Mouse (Mus musculus) heart, embryonic 15.5 days (tissue): ENCODE data around the gene Cdx2. TPM values are rescaled to one million over a fixed set of nuclear protein-coding genes. Genes with fewer than 3 reads are reported as not detected.

ENCODE experiments used
- ATAC-seq: fragments of 200-750 bp; cut with Nextera tagmentation; replicated peaks from 2 replicates; pipeline ENCODE4 v1.8.0; 2017; ENCODE audit warnings: low read depth, moderate TSS enrichment; ENCODE audit not compliant: insufficient number of reproducible peaks, insufficient read depth, low FRiP score
- H3K27ac ChIP-seq: fragments of 300-500 bp; sonication (generic); 2 replicates; pipeline ENCODE4 v1.5.1; 2015; ENCODE audit warnings: mild to moderate bottlenecking, inconsistent platforms
- H3K27me3 ChIP-seq: fragments of 300-500 bp; sonication (generic); 2 replicates; pipeline ENCODE4 v1.6.1; 2015; ENCODE audit warnings: inconsistent platforms
- H3K36me3 ChIP-seq: fragments of 300-500 bp; sonication (generic); 2 replicates; pipeline ENCODE4 v1.6.1; 2015; ENCODE audit warnings: mild to moderate bottlenecking, inconsistent platforms
- H3K4me1 ChIP-seq: fragments of 300-500 bp; sonication (generic); replicated peaks from 2 replicates; pipeline ENCODE4 v1.6.1; 2015; ENCODE audit warnings: inconsistent platforms
- H3K4me2 ChIP-seq: fragments of 300-500 bp; sonication (generic); 2 replicates; pipeline ENCODE4 v1.6.1; 2015; ENCODE audit warnings: inconsistent platforms, mild to moderate bottlenecking, moderate library complexity
- H3K4me3 ChIP-seq: fragments of 300-500 bp; sonication (generic); 2 replicates; pipeline ENCODE4 v1.5.1; 2015; ENCODE audit warnings: mild to moderate bottlenecking, inconsistent platforms
- H3K9ac ChIP-seq: fragments of 300-500 bp; sonication (generic); 2 replicates; pipeline ENCODE4 v1.6.1; 2015; ENCODE audit warnings: mild to moderate bottlenecking, inconsistent platforms
- H3K9me3 ChIP-seq: fragments of 300-500 bp; sonication (generic); replicated peaks from 2 replicates; pipeline ENCODE4 v1.6.1; 2016; ENCODE audit warnings: inconsistent platforms
- WGBS: fragments of 180-500 bp; shearing (Covaris S2); methylation state at CpG from one replicate; pipeline ENCODE4 v1.1.7; 2015; ENCODE audit warnings: mixed read lengths; 5-methylcytosine and 5-hydroxymethylcytosine counted together
- polyA plus RNA-seq: library from polyadenylated mRNA; unstranded; fragments of >200 nt; fragmentation: Nextera tagmentation; extraction: Ambion mirVana; gene quantifications from 2 replicates; pipeline ENCODE4 v1.2.1, GENCODE M21; 2015

Cdx2 gene
- polyA plus RNA-seq, 1 experiment from 2014 or later = not detected

DNA sequence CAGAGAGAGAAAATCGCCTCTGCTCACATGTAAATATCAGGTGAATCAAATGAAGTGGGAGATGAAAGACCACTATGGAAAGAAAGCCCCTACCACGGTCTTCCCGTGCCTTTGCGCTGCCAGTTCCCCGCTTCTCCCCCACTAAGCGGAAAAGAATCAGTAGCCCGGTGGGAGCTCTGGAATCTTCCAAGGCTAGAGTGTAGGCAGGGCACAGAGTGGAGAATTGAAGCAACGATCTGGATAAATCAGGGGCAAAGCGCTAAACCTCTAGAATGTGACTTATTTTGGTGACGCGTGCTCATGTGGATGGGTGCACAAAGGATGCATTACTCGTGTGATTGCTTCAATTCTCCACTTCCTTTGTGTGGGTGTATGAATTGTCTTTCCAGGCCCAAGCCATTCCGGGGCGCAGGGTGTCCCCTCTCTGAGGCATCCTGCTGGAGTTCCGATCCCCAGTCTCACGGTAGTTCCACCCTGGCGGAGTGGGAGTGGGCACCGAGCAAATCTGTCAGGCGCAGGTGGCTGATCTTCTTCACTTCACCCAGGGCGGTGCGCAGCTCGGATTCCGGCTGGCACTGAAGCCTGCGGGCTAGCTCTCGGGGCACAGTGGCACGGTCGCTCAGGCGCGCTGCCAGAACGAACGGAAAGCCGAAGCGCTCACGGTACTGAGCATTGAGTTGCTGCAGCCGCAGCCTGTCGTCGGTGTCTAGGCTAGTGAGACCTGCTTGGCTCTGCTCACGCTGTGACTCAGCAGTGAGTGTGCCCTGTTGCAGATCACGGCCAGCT, 7.8 kb upstream of the Cdx2 start:
- Histone ChIP-seq H3K4me1 (peaks cover 8% of the 10 kb centered on the region), H3K9ac (no peak overlapping the region), H3K27ac (no peak overlapping the region), H3K27me3 (peaks cover 98% of the 10 kb centered on the region), H3K4me3 (peak overlapping the region; percentile 24), H3K9me3 (no peaks in the 10 kb centered on the region), H3K4me2 (peak overlapping the region; percentile 47), H3K36me3 (no peaks in the 10 kb centered on the region)
- WGBS = 1% methylated on average over 39 of the region's 39 CpGs
- ATAC-seq = no peak

DNA sequence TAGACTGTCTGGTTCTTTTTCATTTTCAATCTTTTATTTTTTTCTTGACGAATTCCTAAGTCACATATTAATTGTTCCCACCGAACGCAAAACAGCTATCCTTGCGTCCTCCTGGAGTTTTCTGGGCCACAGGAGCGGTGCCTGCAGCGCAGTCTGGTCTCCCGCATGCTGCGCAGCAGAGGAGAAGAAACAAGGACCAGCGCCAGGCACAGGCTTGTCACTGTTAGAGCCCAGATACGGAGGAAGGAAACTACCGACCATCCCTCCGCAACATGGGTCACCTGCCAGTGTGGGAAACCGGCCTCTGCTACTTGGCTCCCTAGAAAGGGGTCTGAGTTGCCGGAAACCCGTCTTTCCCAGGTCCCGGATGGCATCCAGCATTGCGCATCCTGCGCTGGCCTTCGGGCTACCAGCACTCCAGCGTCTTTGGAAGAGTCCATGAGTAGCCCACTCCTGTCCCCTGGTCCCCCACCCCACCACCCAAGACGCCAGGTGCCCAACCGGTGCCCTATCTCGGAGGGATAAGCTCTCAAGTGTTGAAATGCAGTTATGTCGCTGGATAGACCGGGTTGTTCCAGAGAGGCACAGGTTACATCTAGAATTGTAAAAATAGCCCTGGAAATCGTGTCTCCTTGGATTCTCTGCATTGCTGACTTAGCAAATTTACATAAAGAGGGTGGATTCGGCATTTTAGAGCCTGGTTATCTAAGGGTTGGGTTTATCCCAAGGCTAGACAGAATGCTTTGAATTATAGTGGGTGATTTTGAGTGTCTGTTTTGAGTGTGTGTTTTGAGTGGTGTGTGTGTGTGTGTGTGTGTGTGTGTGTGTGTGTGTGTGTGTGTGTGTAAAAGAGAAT, 6.0 kb upstream of the Cdx2 start:
- H3K9me3 ChIP-seq = no peaks in the 10 kb centered on the region
- WGBS = 2% methylated on average over 27 of the region's 27 CpGs

GRCm38 (mm10) chr5:147309786-147310185, 2.7 kb upstream of the Cdx2 start:
- Histone ChIP-seq H3K36me3 (no peaks in the 10 kb centered on the region), H3K4me1 (peaks cover 19% of the 10 kb centered on the region), H3K4me3 (no peak overlapping the region), H3K9ac (no peak overlapping the region), H3K27ac (no peak overlapping the region), H3K27me3 (peaks cover 100% of the 10 kb centered on the region), H3K4me2 (no peak overlapping the region), H3K9me3 (no peaks in the 10 kb centered on the region)
- no peak for ATAC-seq
- 0% methylated on average over 2 of the region's 2 CpGs for WGBS

More for the DNA sequence above, 6.0 kb upstream of the Cdx2 start:
- ATAC-seq = no peak
- H3K36me3 ChIP-seq = no peaks in the 10 kb centered on the region
- H3K4me3 ChIP-seq = no peak overlapping the region
- no peak overlapping the region for H3K27ac ChIP-seq
- peaks cover 8% of the 10 kb centered on the region for H3K4me1 ChIP-seq
- H3K4me2 ChIP-seq = no peak overlapping the region
- H3K9ac ChIP-seq = no peak overlapping the region
- H3K27me3 ChIP-seq = peaks cover 100% of the 10 kb centered on the region

GRCm38 (mm10) chr5:147308451-147308850, 1.4 kb upstream of the Cdx2 start:
- peaks cover 25% of the 10 kb centered on the region for H3K4me1 ChIP-seq
- H3K4me3 ChIP-seq = no peak overlapping the region
- no peaks in the 10 kb centered on the region for H3K36me3 ChIP-seq
- no peak overlapping the region for H3K27ac ChIP-seq
- no peaks in the 10 kb centered on the region for H3K9me3 ChIP-seq
- peaks cover 100% of the 10 kb centered on the region for H3K27me3 ChIP-seq
- ATAC-seq = no peak
- no peak overlapping the region for H3K4me2 ChIP-seq
- 6% methylated on average over 9 of the region's 9 CpGs for WGBS
- no peak overlapping the region for H3K9ac ChIP-seq

GRCm38 (mm10) chr5:147307398-147307785, 322 bp upstream of the Cdx2 start:
- Histone ChIP-seq H3K4me2 (no peak overlapping the region), H3K36me3 (no peaks in the 10 kb centered on the region), H3K9ac (no peak overlapping the region), H3K27me3 (peaks cover 100% of the 10 kb centered on the region), H3K4me3 (no peak overlapping the region), H3K9me3 (no peaks in the 10 kb centered on the region), H3K27ac (no peak overlapping the region), H3K4me1 (peaks cover 25% of the 10 kb centered on the region)
- no peak for ATAC-seq
- 3% methylated on average over 12 of the region's 12 CpGs for WGBS

- 1% methylated on average over 58 of the region's 58 CpGs for WGBS
- Histone ChIP-seq H3K4me3 (peak overlapping the region; percentile 18; the same call in 1 of the 2 replicates), H3K9ac (no peak overlapping the region), H3K27me3 (peaks cover 100% of the 10 kb centered on the region), H3K27ac (no peak overlapping the region), H3K4me1 (peaks cover 25% of the 10 kb centered on the region), H3K9me3 (no peaks in the 10 kb centered on the region), H3K4me2 (peak overlapping the region; percentile 31; the same call in 1 of the 2 replicates), H3K36me3 (no peaks in the 10 kb centered on the region)
- ATAC-seq = no peak
These were observed 1.0 kb downstream of the Cdx2 start for GRCm38 (mm10) chr5:147305856-147306637.

DNA sequence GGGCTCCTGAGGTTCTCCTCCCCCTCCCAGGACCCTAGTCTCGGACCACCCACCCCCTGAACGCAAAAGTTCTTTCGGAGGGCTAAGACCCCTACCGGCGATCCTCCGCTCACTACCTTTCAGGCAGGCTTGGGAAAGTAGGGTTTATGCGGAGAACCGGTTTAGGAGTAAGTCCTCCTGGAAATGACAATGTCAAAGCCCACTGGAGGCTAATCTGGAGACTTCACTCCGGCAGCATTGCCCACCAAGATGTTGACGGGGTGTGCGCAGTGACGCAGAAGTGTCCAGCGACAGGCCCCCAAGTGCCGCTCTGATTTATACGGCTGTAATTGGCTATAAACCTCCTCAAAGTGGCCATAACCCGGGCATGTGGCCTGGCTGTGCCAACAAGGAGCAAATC, 1.9 kb downstream of the Cdx2 start:
- Histone ChIP-seq H3K27me3 (peaks cover 100% of the 10 kb centered on the region), H3K27ac (no peak overlapping the region), H3K4me1 (peaks cover 28% of the 10 kb centered on the region), H3K4me3 (peak overlapping the region; percentile 18; the same call in 1 of the 2 replicates), H3K36me3 (no peaks in the 10 kb centered on the region), H3K9me3 (no peaks in the 10 kb centered on the region), H3K4me2 (no peak overlapping the region), H3K9ac (no peak overlapping the region)
- no peak for ATAC-seq
- under 1% methylated on average over 16 of the region's 16 CpGs for WGBS

- Histone ChIP-seq H3K4me1 (peaks cover 34% of the 10 kb centered on the region), H3K9ac (no peak overlapping the region), H3K27me3 (peaks cover 100% of the 10 kb centered on the region), H3K4me3 (0 out of 2 replicates have a peak overlapping the region, but pooled peaks have one; percentile 18), H3K9me3 (no peaks in the 10 kb centered on the region), H3K4me2 (no peak overlapping the region), H3K27ac (no peak overlapping the region), H3K36me3 (no peaks in the 10 kb centered on the region)
- under 1% methylated on average over 54 of the region's 54 CpGs for WGBS
- ATAC-seq = no peak
These were observed 2.6 kb downstream of the Cdx2 start for GRCm38 (mm10) chr5:147304276-147305155.

DNA sequence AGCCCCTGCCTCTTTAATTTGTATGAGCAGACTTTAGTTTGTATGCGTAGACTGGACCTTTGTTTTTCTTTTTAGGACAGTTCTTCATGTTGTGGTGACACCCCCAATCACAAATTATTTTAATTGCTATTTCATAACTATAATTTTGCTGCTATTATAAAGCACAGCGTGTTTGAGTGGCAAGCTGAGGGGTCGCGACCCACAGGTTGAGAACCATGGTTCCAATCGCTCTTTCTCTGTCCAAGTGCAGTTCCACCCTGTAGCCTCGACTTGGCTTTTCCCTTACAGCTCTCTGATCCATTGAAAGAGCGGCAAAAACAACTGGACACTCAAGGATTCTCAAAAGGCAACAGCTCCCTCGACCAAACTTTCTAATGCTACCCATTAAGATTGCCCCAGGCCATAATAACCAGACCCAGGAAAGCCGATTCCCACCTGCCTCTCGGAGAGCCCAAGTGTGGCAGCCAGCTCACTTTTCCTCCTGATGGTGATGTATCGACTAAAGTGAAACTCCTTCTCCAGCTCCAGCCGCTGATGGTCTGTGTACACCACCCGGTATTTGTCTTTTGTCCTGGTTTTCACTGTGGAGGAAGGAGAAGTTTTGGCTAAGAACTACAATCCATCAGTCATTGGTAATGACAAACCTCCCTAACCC, 4.2 kb downstream of the Cdx2 start:
- WGBS = 7% methylated on average over 13 of the region's 13 CpGs
- no peak for ATAC-seq
- no peak overlapping the region for H3K4me2 ChIP-seq

DNA sequence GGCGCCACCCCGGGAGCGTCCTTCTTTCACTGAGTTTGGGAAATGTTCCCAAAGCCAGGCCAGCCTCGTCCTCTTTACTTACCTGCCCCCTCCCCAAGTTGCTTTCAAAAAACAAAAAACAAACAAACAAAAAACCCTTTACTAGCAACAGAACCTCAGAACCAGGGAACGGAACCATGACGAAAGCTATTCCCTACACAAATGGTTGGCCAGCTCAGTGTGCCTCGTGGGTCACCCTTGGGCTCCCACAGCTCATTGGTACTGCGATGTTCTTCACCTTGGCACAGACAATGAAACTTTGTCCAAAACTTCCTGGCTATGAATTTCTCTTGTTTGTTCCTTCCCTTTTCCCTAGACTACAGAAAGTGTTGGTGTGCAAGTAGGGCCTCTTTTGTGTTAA, 4.9 kb downstream of the Cdx2 start:
- Histone ChIP-seq H3K36me3 (no peaks in the 10 kb centered on the region), H3K4me1 (peaks cover 38% of the 10 kb centered on the region), H3K4me2 (no peak overlapping the region), H3K27ac (no peak overlapping the region), H3K4me3 (no peak overlapping the region), H3K9ac (no peak overlapping the region), H3K9me3 (no peaks in the 10 kb centered on the region), H3K27me3 (peaks cover 99% of the 10 kb centered on the region)
- ATAC-seq = no peak
- 7% methylated on average over 8 of the region's 8 CpGs for whole genome bisulfite sequencing

More for the DNA sequence above, 4.2 kb downstream of the Cdx2 start:
- no peaks in the 10 kb centered on the region for H3K9me3 ChIP-seq
- peaks cover 99% of the 10 kb centered on the region for H3K27me3 ChIP-seq
- H3K27ac ChIP-seq = no peak overlapping the region
- H3K4me1 ChIP-seq = peaks cover 38% of the 10 kb centered on the region
- H3K36me3 ChIP-seq = no peaks in the 10 kb centered on the region
- no peak overlapping the region for H3K9ac ChIP-seq
- H3K4me3 ChIP-seq = no peak overlapping the region
